Mouse (Mus musculus) retina, postnatal 1 day (tissue): ENCODE measurements at regions not wholly inside any gene's neighbourhood (a gene's known extent, or its start where the extent isn't known, plus 50 kb on each side); places are given as distances from the start of the nearest gene placed in this dataset.
"Not testable (repeated sequence)": the region's sequence is repeated elsewhere in the genome, so short reads cannot be mapped to it uniquely, and the experiment has no call there.

Source experiments
- DNase-seq: peaks from one replicate; pipeline ENCODE4 v3.0.0-alpha.2; 2012

DNA sequence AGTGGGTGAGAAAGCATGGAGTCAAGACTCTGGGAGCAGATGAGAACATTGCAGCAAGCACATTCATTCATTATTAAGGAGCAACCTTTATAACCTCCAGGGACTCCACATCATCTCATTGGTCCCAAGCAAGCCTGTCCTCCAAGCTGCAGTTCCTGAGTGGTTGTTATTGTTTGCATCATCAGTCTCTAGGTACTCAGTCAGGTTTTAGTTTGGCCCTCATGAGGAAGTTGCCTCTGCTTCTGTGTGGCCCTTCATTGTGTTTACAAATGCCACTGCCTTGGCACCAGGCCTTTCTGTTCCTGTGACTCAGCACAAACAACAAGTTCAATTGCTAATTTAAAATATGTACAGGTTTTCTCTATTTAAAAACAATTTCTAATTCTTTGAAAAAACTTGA, 323.8 kb upstream of the Pabpc4l start:
- DNase-seq = no peak

DNA sequence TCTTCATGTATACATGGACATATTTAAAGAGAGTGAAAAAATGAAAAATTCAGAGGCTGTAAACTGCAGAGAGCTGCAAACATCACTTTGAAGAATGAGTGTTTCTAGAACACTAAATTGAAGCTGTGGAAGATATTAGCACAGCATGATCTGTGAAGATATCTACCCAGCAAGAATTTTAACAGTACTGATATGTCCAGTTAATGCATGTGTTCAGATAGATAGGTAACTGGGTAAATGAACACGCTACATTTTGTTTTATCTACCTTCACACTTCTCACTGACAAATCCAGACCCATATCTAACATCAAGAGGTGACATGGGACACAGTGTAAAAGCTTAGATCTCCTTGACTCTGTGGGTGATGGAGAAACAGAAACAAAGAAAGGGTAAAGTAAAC, 316.9 kb upstream of the Pabpc4l start:
- no peak for DNase-seq

DNA sequence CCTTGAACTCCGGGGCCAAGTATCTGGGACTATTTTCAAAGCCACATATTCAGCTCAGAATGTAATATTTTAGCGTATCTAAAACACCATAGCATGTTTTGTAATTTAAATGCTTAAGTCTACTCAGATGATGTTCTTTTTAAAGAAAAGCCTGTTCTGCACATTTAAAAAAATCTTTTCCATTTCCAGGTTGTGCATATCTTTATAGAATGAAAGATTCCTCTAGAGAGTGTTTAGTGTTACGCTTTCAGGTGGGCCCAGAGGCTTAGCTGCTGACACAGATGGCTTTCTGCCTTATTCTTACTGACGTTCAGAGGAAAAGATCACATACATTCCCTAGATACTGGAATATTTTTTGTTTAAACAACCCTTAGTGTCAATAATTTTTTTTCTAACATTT, 310.5 kb upstream of the Pabpc4l start:
- DNase-seq = no peak

DNA sequence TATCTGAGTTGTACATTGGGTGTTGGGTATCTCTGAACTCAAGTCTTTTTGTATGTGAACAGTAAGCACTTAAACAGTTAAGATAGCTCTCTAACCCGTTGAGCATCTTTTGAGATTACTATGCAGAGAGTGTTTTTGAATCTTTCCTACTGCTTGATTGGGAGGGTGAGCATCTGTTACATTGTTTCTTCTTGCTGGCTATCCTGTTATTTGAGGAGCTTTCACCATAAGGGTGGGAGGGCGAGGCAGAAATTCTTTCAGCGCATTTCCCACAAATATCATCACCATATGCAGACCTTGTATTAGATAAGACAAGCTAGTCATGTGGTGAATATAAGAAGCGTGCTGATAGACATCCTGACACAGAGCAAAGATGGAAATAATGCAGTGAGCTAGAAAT, 279.7 kb upstream of the Pabpc4l start:
- DNase-seq = no peak

DNA sequence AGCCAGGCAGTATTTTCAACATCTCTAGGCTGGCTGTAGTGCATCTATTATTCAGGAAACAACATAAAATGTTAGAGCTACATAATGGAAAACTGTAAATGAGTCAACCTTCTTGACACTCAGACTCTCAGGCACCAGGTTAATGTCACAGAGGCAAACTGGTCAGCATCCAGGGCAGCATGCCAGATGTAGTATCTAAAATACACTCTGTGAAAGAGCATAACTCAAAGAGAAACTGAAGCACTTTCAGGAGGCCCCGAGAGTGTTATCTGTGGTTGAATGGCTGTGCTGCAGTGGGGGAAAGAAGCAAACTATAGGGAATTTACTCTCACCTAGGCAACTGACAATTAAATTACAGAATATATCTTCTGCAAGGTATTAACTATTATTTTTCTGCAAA, 253.6 kb upstream of the Pabpc4l start:
- peak; percentile 9 for DNase-seq

DNA sequence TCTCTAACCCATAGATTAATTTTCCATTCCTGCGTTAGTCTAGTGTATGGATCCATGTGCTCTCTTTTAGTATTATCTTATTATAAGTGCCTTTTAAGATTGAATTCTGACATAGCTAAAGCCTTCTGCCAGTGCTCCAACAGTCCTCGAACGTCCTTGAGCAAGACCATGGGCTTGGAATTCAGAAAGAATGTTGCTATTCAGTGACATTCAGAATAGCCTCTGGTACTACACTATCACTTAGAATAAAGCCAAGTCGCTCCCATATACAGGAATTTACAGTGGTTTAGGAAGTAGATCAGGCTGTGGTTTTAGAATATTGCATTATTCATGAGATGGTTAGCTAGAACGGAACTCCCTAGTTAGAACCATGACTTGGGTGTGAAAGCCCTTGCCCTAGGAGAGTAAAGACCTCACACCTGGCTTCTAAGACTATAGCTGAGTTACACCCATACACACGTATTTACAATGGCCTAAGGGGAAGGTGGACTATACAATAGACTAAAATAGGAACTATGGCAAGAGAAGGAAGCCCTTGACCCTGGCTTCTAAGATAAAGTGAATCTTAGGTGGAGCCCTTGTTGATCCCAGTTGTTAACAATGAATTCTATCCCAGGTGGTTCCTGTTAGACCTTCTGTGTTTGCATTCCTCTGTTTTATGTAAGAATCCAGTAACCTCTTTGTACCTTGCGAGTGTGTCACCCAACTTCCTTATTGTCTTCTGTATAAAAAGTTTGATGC, 239.8 kb upstream of the Pabpc4l start:
- not testable (repeated sequence) for DNase-seq
